Mouse (Mus musculus): Measurements from ENCODE around the gene Apba3. TPM values are rescaled to one million over a fixed set of nuclear protein-coding genes. Genes with fewer than 3 reads are reported as not detected.

Apba3 gene
- total RNA-seq, 1 experiment: 72.3 TPM

- Histone ChIP-seq H3K9ac (ENCODE audit: insufficient read depth, low read depth, low read length, poor library complexity, severe bottlenecking) (peak overlapping the region; percentile 94), H3K9me3 (ENCODE audit: control insufficient read depth, insufficient read depth, low read depth, low read length) (no peaks in the 10 kb centered on the region), H3K4me3 (ENCODE audit: insufficient read depth in 1 of 2, low read depth in 1 of 2, low read length in 2 of 2, poor library complexity in 1 of 2, severe bottlenecking in 1 of 2) (peak overlapping the region; percentile 60 to 93), H3K36me3 (ENCODE audit: control insufficient read depth, insufficient read depth, low read length, poor library complexity, severe bottlenecking) (peaks cover 51% of the 10 kb centered on the region), H3K4me1 (ENCODE audit: control insufficient read depth in 2 of 2, insufficient read depth in 2 of 2, low read length in 2 of 2, poor library complexity in 1 of 2) (peaks cover 0 to 21% of the 10 kb centered on the region in 2 experiments; a peak in 2 of 4 replicates), H3K27ac (ENCODE audit: insufficient read depth, low read depth, low read length, poor library complexity, severe bottlenecking) (peak overlapping the region; percentile 77)
- TF ChIP-seq ZC3H11A (IDR thresholded peaks at IDR 0.05; ENCODE audit: borderline replicate concordance, low read depth, low read length): no peak
- TF ChIP-seq CHD2 (IDR thresholded peaks at IDR 0.05; ENCODE audit: low read depth, low read length): no peak
- TF ChIP-seq MAFK (IDR thresholded peaks at IDR 0.05; ENCODE audit: insufficient read depth, low read depth, low read length): no peak
- TF ChIP-seq ZNF384 (IDR thresholded peaks at IDR 0.05; ENCODE audit: low read depth, low read length): no peak
- TF ChIP-seq HCFC1 (IDR thresholded peaks at IDR 0.05; ENCODE audit: borderline replicate concordance, insufficient read depth, low read length): no peak
- in situ Hi-C loops (cut with MboI; ENCODE audit: low sequenced_read_pairs in 2 of 2, unreplicated experiment in 2 of 2): no loop called here
- no peak for DNase-seq (ENCODE audit: low read depth, low spot score)
Observed at GRCm38 (mm10) chr10:81321436-81321835, 54.7 kb downstream of the Apba3 start.

DNA sequence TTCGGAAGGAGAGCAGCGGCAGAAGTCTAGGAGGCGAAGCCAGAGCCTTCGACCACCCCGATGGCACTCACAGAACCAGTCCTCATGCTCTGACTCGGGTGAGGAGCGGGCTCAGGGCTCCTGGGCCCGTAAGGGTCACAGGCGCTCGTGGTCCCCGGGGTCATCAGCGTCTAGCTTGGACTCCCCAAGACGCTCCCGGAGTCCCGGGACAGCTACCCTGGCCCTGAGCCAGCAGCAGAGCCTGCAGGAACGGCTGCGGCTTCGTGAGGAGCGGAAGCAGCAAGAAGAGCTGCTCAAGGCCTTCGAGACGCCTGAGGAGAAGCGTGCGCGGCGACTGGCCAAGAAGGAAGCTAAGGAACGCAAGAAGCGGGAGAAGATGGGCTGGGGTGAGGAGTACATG, 55.7 kb downstream of the Apba3 start:
- H3K4me3 ChIP-seq (ENCODE audit: insufficient read depth in 1 of 2, low read depth in 1 of 2, low read length in 2 of 2, poor library complexity in 1 of 2, severe bottlenecking in 1 of 2): peak overlapping the region in 1 of 2 experiments; percentile 60; a peak in 1 of 4 replicates
- in situ Hi-C loops (cut with MboI; ENCODE audit: low sequenced_read_pairs in 2 of 2, unreplicated experiment in 2 of 2): no loop called here

More for the DNA sequence above, 55.7 kb downstream of the Apba3 start:
- Histone ChIP-seq H3K9ac (ENCODE audit: insufficient read depth, low read depth, low read length, poor library complexity, severe bottlenecking) (0 out of 2 replicates have a peak overlapping the region, but pooled peaks have one; percentile 13), H3K9me3 (ENCODE audit: control insufficient read depth, insufficient read depth, low read depth, low read length) (no peaks in the 10 kb centered on the region), H3K36me3 (ENCODE audit: control insufficient read depth, insufficient read depth, low read length, poor library complexity, severe bottlenecking) (peaks cover 59% of the 10 kb centered on the region), H3K4me1 (ENCODE audit: control insufficient read depth in 2 of 2, insufficient read depth in 2 of 2, low read length in 2 of 2, poor library complexity in 1 of 2) (peaks cover 0 to 20% of the 10 kb centered on the region in 2 experiments; a peak in 2 of 4 replicates), H3K27ac (ENCODE audit: insufficient read depth, low read depth, low read length, poor library complexity, severe bottlenecking) (0 out of 2 replicates have a peak overlapping the region, but pooled peaks have one; percentile 8)
- TF ChIP-seq ZNF384 (IDR thresholded peaks at IDR 0.05; ENCODE audit: low read depth, low read length): no peak
- TF ChIP-seq ZC3H11A (IDR thresholded peaks at IDR 0.05; ENCODE audit: borderline replicate concordance, low read depth, low read length): no peak
- no peak for TF ChIP-seq HCFC1 (IDR thresholded peaks at IDR 0.05; ENCODE audit: borderline replicate concordance, insufficient read depth, low read length)
- no peak for TF ChIP-seq CHD2 (IDR thresholded peaks at IDR 0.05; ENCODE audit: low read depth, low read length)
- no peak for TF ChIP-seq MAFK (IDR thresholded peaks at IDR 0.05; ENCODE audit: insufficient read depth, low read depth, low read length)
- DNase-seq (ENCODE audit: low read depth, low spot score): no peak

Other genes with a start within 250 kb of the Apba3 start
- gene Diras1, start 241.3 kb upstream of the Apba3 start, total RNA-seq (2012; rRNA removed): 1.1 and 1.3 TPM in 2 replicates
- gene Slc39a3, start 229.5 kb upstream of the Apba3 start, total RNA-seq (2012; rRNA removed): 12.6 and 13.1 TPM in 2 replicates
- 113 and 116 TPM in 2 replicates for gene Sgta, start 206.8 kb upstream of the Apba3 start, total RNA-seq (2012; rRNA removed)
- 155 and 174 TPM in 2 replicates for gene Thop1, start 196.9 kb upstream of the Apba3 start, total RNA-seq (2012; rRNA removed)
- gene Creb3l3, start 168.1 kb upstream of the Apba3 start, total RNA-seq (2012; rRNA removed): 0.94 and 2.2 TPM in 2 replicates
- 115 and 121 TPM in 2 replicates for gene Map2k2, start 161.0 kb upstream of the Apba3 start, total RNA-seq (2012; rRNA removed)
- gene Zbtb7a, start 131.7 kb upstream of the Apba3 start, total RNA-seq (2012; rRNA removed): 15.7 and 30.1 TPM in 2 replicates
- gene Pias4, start 99.0 kb upstream of the Apba3 start, total RNA-seq (2012; rRNA removed): 37.8 and 50.7 TPM in 2 replicates
- gene Eef2, start 90.3 kb upstream of the Apba3 start, total RNA-seq (2012; rRNA removed): 2,093 and 2,486 TPM in 2 replicates
- gene Dapk3, start 84.0 kb upstream of the Apba3 start, total RNA-seq (2012; rRNA removed): 65.1 and 66.4 TPM in 2 replicates
- 0.54 and 0.79 TPM in 2 replicates for gene 4930442H23Rik, start 83.1 kb upstream of the Apba3 start, total RNA-seq (2012; rRNA removed)
- not detected in 2 replicates for gene Nmrk2, start 64.9 kb upstream of the Apba3 start, total RNA-seq (2012; rRNA removed)
- gene Atcay, start 36.1 kb upstream of the Apba3 start, total RNA-seq (2012; rRNA removed): 4.1 and 5.5 TPM in 2 replicates
- 0.67 and 4.7 TPM in 2 replicates for gene Zfr2, start 33.8 kb upstream of the Apba3 start, total RNA-seq (2012; rRNA removed)
- gene Matk, start 14.0 kb upstream of the Apba3 start, total RNA-seq (2012; rRNA removed): 0.85 and 5.0 TPM in 2 replicates
- gene Mrpl54, start within 50 bp of the Apba3 start, total RNA-seq (2012; rRNA removed): 114 and 138 TPM in 2 replicates
- gene Tjp3, start 24.6 kb downstream of the Apba3 start, total RNA-seq (2012; rRNA removed): 5.2 and 15.2 TPM in 2 replicates
- gene Pip5k1c, start 26.0 kb downstream of the Apba3 start, total RNA-seq (2012; rRNA removed): 27.3 and 34.6 TPM in 2 replicates
- 53.1 and 54.9 TPM in 2 replicates for gene Cactin, start 54.1 kb downstream of the Apba3 start, total RNA-seq (2012; rRNA removed)
- gene Tbxa2r, start 61.8 kb downstream of the Apba3 start, total RNA-seq (2012; rRNA removed): 2.3 and 4.5 TPM in 2 replicates
- gene Gipc3, start 76.3 kb downstream of the Apba3 start, total RNA-seq (2012; rRNA removed): 0.09 and 0.16 TPM in 2 replicates
- gene Hmg20b, start 83.5 kb downstream of the Apba3 start, total RNA-seq (2012; rRNA removed): 43.5 and 55.9 TPM in 2 replicates
- gene Mfsd12, start 90.5 kb downstream of the Apba3 start, total RNA-seq (2012; rRNA removed): 28.7 and 46.1 TPM in 2 replicates
- gene 4930404N11Rik, start 98.9 kb downstream of the Apba3 start, total RNA-seq (2012; rRNA removed): 9.4 and 19.1 TPM in 2 replicates
- 63.0 and 94.5 TPM in 2 replicates for gene Fzr1, start 111.6 kb downstream of the Apba3 start, total RNA-seq (2012; rRNA removed)
- gene Dohh, start 117.5 kb downstream of the Apba3 start, total RNA-seq (2012; rRNA removed): 168 and 183 TPM in 2 replicates
- gene Gm48551, start 117.5 kb downstream of the Apba3 start, total RNA-seq (2012; rRNA removed): 1.1 and 1.8 TPM in 2 replicates
- gene Gm48552, start 122.0 kb downstream of the Apba3 start, total RNA-seq (2012; rRNA removed): 2.5 and 2.7 TPM in 2 replicates
- 1.7 TPM in 2 replicates for gene Smim24, start 126.1 kb downstream of the Apba3 start, total RNA-seq (2012; rRNA removed)
- gene Nfic, start 188.7 kb downstream of the Apba3 start, total RNA-seq (2012; rRNA removed): 4.9 and 6.3 TPM in 2 replicates
- gene Celf5, start 215.7 kb downstream of the Apba3 start, total RNA-seq (2012; rRNA removed): 5.0 and 8.2 TPM in 2 replicates
- 254 and 393 TPM in 2 replicates for gene Ncln, start 229.4 kb downstream of the Apba3 start, total RNA-seq (2012; rRNA removed)
- gene S1pr4, start 233.2 kb downstream of the Apba3 start, total RNA-seq (2012; rRNA removed): 0.94 and 1.9 TPM in 2 replicates

Data from ES-E14 (cell line).